Mouse (Mus musculus) hindbrain, embryonic 13.5 days (tissue): ENCODE results near the gene Hist1h4a. TPM values are rescaled to one million over a fixed set of nuclear protein-coding genes. Genes with fewer than 3 reads are reported as not detected.
"Not testable (repeated sequence)": the region's sequence is repeated elsewhere in the genome, so short reads cannot be mapped to it uniquely, and the experiment has no call there.

Source experiments
- ATAC-seq: fragments of 200-750 bp; cut with Nextera tagmentation; 2 replicates; pipeline ENCODE4 v1.8.0; 2017; ENCODE audit warnings: moderate TSS enrichment; ENCODE audit not compliant: low FRiP score
- H3K27ac ChIP-seq: fragments of 300-500 bp; sonication (generic); 2 replicates; pipeline ENCODE4 v1.5.1; 2015; ENCODE audit warnings: inconsistent platforms, mild to moderate bottlenecking, moderate library complexity
- H3K27me3 ChIP-seq: fragments of 300-500 bp; sonication (generic); 2 replicates; pipeline ENCODE4 v1.6.1; 2015; ENCODE audit warnings: mild to moderate bottlenecking, inconsistent platforms
- H3K36me3 ChIP-seq: fragments of 300-500 bp; sonication (generic); 2 replicates; pipeline ENCODE4 v1.6.1; 2015; ENCODE audit warnings: mild to moderate bottlenecking, inconsistent platforms
- H3K4me1 ChIP-seq: fragments of 300-500 bp; sonication (generic); replicated peaks from 2 replicates; pipeline ENCODE4 v1.6.1; 2015; ENCODE audit warnings: inconsistent platforms
- H3K4me2 ChIP-seq: fragments of 300-500 bp; sonication (generic); 2 replicates; pipeline ENCODE4 v1.6.1; 2015; ENCODE audit warnings: inconsistent platforms, mild to moderate bottlenecking, moderate library complexity
- H3K4me3 ChIP-seq: fragments of 300-500 bp; sonication (generic); 2 replicates; pipeline ENCODE4 v1.5.1; 2015; ENCODE audit warnings: mild to moderate bottlenecking, inconsistent platforms
- H3K9ac ChIP-seq: fragments of 300-500 bp; sonication (generic); 2 replicates; pipeline ENCODE4 v1.6.1; 2015; ENCODE audit warnings: mild to moderate bottlenecking, inconsistent platforms
- H3K9me3 ChIP-seq: fragments of 300-500 bp; sonication (generic); 2 replicates; pipeline ENCODE4 v1.6.1; 2016; ENCODE audit warnings: inconsistent platforms
- WGBS: fragments of 180-500 bp; shearing (Covaris S2); methylation state at CpG from one replicate; pipeline ENCODE4 v1.1.7; 2015; 5-methylcytosine and 5-hydroxymethylcytosine counted together
- polyA plus RNA-seq: library from polyadenylated mRNA; unstranded; fragments of >200 nt; fragmentation: Nextera tagmentation; extraction: Ambion mirVana; gene quantifications from 2 replicates; pipeline ENCODE4 v1.2.1, GENCODE M21; 2015

Gene Hist1h4a
- polyA plus RNA-seq, result not detected in 2 replicates

DNA sequence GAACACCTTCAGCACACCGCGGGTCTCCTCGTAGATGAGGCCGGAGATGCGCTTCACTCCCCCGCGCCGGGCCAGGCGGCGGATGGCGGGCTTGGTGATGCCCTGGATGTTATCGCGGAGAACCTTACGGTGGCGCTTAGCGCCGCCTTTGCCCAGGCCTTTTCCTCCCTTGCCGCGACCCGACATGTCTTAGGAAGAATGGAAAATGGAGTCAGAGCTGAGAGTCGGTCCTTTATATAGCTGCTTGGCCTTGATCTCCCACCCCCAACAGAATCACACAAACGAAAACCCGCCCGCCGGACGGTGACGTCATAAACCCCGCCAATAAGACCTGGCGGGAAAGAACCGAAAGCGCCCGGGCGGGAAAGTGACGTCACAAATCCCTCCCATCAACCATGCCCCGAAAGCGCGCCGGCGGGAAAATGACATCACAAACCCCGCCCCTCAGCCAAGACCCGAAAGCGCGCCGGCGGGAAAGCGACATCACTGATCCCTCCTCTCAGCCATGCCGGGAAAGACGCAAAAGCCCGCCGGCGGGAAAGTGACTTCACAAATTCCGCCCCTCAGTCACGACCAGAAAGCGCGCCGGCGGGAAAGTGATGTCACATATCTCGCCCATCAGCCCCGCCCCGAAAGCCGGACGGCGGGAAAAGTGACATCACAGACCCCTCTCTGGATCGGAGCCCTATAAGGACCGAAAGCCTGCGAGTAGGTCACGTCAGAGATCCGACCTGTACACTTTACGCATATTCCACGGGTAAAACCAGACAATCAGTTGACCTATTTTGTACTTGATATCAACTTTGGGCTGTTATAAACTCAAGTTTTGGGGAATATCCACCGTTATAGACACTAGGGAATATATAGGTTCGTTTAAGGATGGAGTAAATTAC, at the start of gene Hist1h4a:
Gene Hist1h4a, minus strand, starts transcription at position 259 of the 893 bp plus-strand sequence.
- H3K36me3 ChIP-seq, result no peaks in the 10 kb centered on the region
- H3K27me3 ChIP-seq, result no peaks in the 10 kb centered on the region
- H3K9me3 ChIP-seq, result no peaks in the 10 kb centered on the region
- H3K9ac ChIP-seq, result peak within 1 kb of the TSS; percentile 71
- H3K4me1 ChIP-seq, result peaks cover 33% of the 10 kb centered on the region
- WGBS, result 0% methylated on average over 69 of the region's 72 CpGs
- ATAC-seq, result peak; percentile 84
- H3K27ac ChIP-seq, result peak within 1 kb of the TSS; percentile 89
- H3K4me3 ChIP-seq, result peak within 1 kb of the TSS; percentile 53
- H3K4me2 ChIP-seq, result peak within 1 kb of the TSS; percentile 94

DNA sequence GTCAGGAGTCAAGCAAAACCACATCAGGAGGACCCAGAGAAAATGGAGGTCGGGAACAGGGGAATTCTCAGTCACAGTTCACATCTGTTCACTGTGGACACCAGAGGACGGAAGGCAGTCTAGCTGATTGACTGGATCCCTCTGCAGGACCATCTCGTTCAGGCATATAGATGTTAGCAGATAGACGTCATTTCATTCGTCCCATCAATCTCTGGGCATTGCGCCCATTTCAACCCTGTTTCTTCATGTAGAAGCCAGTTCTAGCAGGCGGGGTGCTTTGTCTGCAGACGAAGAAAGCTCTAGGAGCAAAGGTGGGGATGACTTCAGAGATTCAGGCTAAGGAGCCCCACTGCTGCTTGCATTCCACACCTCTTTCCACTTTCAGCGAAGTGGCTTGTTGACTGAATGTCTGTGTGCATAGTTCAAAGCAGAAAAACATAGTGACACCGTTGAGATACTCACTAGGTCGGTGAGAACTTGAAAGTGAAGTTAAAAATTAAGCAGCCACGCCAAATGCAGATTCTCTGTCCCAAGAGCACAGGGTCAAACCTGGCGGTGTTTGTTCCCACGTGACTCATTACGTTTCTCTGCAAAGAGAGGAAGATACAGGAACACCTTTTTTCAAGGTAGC, 45.5 kb upstream of the Hist1h4a start, which contains the start of gene Slc17a2:
Gene Slc17a2, plus strand, starts transcription at position 572 of the 631 bp plus-strand sequence.
- no peak for ATAC-seq
- Histone ChIP-seq H3K27me3 (no peaks in the 10 kb centered on the region), H3K27ac (no peak within 1 kb of the TSS), H3K9me3 (no peaks in the 10 kb centered on the region), H3K4me3 (no peak within 1 kb of the TSS), H3K36me3 (no peaks in the 10 kb centered on the region), H3K9ac (no peak within 1 kb of the TSS), H3K4me2 (no peak within 1 kb of the TSS), H3K4me1 (no peaks in the 10 kb centered on the region)
- 92% methylated on average over 15 of the region's 15 CpGs for WGBS

DNA sequence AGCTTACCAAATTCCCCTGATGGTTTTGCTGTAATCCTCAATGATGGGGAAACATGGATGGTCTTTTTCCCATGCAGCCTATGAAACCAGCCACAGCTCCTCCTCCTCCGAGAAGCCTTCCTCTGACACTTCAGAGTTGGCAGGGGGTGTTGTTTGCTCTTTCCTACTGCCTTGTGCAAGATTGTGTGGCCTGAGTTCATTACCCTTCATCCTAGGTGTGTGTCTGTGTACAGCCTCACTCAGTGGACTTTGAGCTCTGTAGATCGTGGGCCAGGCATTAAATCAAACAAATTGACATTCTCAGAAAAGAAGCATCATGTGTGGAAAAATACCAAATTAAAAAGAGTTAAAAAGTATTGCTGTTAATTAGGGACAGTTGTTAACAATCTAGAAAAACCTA, 43.5 kb upstream of the Hist1h4a start:
- Histone ChIP-seq H3K4me2 (no peak overlapping the region), H3K9me3 (no peaks in the 10 kb centered on the region), H3K27me3 (no peaks in the 10 kb centered on the region), H3K36me3 (no peaks in the 10 kb centered on the region), H3K4me3 (no peak overlapping the region), H3K4me1 (no peaks in the 10 kb centered on the region), H3K27ac (no peak overlapping the region), H3K9ac (no peak overlapping the region)
- 89% methylated on average over 2 of the region's 2 CpGs for WGBS
- no peak for ATAC-seq

DNA sequence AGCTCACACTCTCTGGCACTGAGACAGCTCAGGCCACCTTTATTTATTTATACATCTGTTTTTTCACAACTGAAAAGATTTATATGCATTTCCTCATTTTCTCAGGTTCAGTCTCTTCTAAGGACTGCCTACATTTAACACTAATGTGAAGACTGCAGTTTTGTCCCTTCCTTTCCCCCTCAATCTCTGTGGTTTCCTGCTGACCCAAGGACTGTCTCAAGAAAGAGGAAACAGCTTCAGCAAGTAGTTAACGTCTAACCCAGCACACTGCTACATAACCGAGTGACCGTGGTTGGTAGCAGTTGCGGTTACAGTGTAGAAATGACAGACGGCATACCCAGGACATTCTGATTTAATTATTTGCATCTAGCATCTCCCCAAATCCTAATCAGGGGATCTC, 38.4 kb upstream of the Hist1h4a start:
- H3K4me2 ChIP-seq, result no peak overlapping the region
- ATAC-seq, result no peak
- no peak overlapping the region for H3K9ac ChIP-seq

DNA sequence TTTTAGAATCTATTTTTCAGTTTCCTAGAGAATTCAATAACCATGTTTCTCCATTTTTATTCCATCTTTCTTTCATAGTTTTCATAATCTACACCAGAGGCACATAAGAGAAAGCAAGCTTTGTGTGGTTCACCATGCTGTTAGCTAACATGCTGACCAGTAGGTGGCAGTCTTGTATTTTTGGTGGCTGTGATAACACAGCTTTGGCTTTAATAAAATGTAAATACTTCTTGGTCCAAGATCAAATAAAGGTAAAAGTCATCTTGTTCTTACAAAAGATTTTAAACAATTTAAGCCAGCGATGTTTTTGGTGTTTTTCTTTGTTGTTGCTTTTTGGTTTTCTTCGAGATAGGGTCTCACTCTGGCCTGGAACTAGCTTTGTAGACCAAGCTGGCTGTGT, 31.5 kb upstream of the Hist1h4a start:
- H3K4me1 ChIP-seq, result no peaks in the 10 kb centered on the region
- no peak overlapping the region for H3K27ac ChIP-seq
- no peaks in the 10 kb centered on the region for H3K9me3 ChIP-seq
- no peak for ATAC-seq
- no peak overlapping the region for H3K9ac ChIP-seq
- WGBS, result 54% methylated on average over 2 of the region's 2 CpGs
- no peak overlapping the region for H3K4me3 ChIP-seq
- H3K4me2 ChIP-seq, result no peak overlapping the region
- H3K36me3 ChIP-seq, result no peaks in the 10 kb centered on the region
- no peaks in the 10 kb centered on the region for H3K27me3 ChIP-seq

More for the DNA sequence above, 38.4 kb upstream of the Hist1h4a start:
- H3K4me3 ChIP-seq, result no peak overlapping the region
- H3K27me3 ChIP-seq, result no peaks in the 10 kb centered on the region
- H3K36me3 ChIP-seq, result no peaks in the 10 kb centered on the region
- H3K4me1 ChIP-seq, result no peaks in the 10 kb centered on the region
- no peak overlapping the region for H3K27ac ChIP-seq
- no peaks in the 10 kb centered on the region for H3K9me3 ChIP-seq
- 88% methylated on average over 5 of the region's 5 CpGs for WGBS

DNA sequence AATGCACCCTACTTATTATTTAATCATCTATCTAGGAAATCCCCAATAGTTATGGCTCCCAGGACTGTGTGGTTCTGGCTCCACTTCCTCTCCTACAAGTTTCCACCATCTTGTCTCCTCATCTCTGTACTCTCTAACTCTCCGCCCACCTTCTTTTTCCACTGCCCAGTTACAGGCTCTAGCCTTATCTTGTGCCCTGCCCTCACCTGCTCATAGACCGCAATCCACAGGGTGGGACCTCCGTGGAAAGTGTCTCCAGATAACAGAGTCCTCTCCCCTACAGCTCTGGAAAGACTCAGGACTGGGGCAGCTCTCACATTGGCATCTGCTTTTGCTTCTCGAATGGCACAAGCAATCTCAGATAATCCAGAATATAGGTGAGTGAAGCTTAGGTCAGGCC, 18.0 kb upstream of the Hist1h4a start:
- H3K36me3 ChIP-seq, result no peaks in the 10 kb centered on the region
- no peak overlapping the region for H3K9ac ChIP-seq
- WGBS, result 90% methylated on average over 4 of the region's 4 CpGs
- H3K4me1 ChIP-seq, result no peaks in the 10 kb centered on the region
- no peak for ATAC-seq
- no peak overlapping the region for H3K27ac ChIP-seq
- H3K9me3 ChIP-seq, result no peaks in the 10 kb centered on the region
- no peaks in the 10 kb centered on the region for H3K27me3 ChIP-seq
- no peak overlapping the region for H3K4me2 ChIP-seq
- no peak overlapping the region for H3K4me3 ChIP-seq

DNA sequence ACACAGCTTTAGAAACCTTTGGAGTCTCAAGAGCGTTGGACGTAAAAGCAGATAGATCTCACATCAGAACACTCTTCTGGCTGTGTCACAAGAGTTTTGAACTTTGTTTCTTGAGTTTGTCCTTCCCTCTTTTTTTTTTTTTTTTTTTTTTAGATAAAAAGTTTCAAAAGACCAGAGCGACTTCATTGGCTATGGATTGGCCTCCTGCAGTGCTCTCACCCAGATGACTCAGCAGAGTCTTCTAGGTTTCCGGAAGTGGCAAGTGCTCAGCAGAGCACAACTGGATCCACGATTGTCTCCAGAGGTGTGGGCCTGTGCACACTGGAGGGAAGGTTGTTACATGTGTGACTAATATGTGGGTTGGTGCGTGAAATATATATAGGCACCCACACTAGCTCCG, 17.3 kb upstream of the Hist1h4a start:
- Histone ChIP-seq H3K36me3 (no peaks in the 10 kb centered on the region), H3K4me1 (no peaks in the 10 kb centered on the region), H3K27me3 (no peaks in the 10 kb centered on the region), H3K27ac (no peak overlapping the region), H3K4me2 (no peak overlapping the region), H3K9me3 (no peaks in the 10 kb centered on the region), H3K9ac (no peak overlapping the region), H3K4me3 (no peak overlapping the region)
- ATAC-seq, result no peak
- WGBS, result 98% methylated on average over 7 of the region's 7 CpGs

- 26% methylated on average over 21 of the region's 21 CpGs for WGBS
- H3K9me3 ChIP-seq, result no peaks in the 10 kb centered on the region
- no peaks in the 10 kb centered on the region for H3K36me3 ChIP-seq
- peak; percentile 87; the same call in 1 of the 2 replicates for ATAC-seq
- no peak overlapping the region for H3K27ac ChIP-seq
- peak overlapping the region; percentile 8; the same call in 1 of the 2 replicates for H3K4me3 ChIP-seq
- H3K27me3 ChIP-seq, result no peaks in the 10 kb centered on the region
- H3K4me2 ChIP-seq, result peak overlapping the region; percentile 43
- no peak overlapping the region for H3K9ac ChIP-seq
- peaks cover 3% of the 10 kb centered on the region; the same call in 1 of the 2 replicates for H3K4me1 ChIP-seq
These were observed 11.7 kb upstream of the Hist1h4a start for GRCm38 (mm10) chr13:23772561-23773313.

DNA sequence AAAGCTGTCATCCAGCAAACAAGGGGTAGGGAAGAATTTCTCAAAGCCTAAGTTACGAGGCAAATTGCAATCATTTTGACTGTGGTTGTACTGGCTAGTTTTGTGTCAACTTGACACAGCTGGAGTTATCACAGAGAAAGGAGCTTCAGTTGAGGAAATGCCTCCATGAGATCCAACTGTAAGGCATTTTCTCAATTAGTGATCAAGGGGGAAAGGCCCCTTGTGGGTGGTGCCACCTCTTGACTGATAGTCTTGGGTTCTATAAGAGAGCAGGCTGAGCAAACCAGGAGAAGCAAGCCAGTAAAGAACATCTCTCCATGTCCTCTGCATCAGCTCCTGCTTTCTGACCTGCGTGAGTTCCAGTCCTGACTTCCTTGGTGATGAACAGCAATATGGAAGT, 8.6 kb upstream of the Hist1h4a start, which contains the start of gene Trim38:
Gene Trim38, plus strand, starts transcription at position 301 of the 400 bp plus-strand sequence.
- not testable (repeated sequence) for H3K4me2 ChIP-seq, ATAC-seq, H3K27me3 ChIP-seq, H3K36me3 ChIP-seq, H3K27ac ChIP-seq, H3K9ac ChIP-seq, H3K4me3 ChIP-seq, H3K9me3 ChIP-seq, H3K4me1 ChIP-seq
- 93% methylated on average over 2 of the region's 2 CpGs for WGBS

DNA sequence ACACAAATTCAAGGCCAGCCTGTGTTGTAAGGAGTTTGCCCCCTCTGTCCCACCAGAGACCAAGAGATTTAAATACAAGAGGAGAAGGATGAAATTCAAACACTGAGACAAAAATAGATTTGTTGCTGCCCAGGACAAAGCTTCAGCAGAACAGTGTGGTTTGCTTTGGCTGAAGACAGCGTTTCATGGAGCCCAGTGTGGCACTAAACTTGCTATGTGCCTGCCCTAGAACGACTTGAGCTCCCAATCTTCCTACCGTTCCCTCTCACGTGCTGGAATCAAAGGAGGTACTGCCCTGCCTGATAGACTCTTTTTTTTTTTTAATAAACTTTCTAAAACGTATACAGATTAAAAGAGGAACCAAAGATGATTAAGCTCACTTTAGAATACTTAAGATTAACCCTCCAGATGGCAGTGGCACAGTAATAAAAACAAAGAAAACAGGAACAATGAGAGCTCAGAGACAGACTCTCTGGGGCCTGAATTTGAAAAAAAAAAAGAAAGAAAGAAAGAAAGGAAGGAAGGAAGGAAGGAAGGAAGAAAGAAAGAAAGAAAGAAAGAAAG, 7.9 kb upstream of the Hist1h4a start:
- no peak overlapping the region for H3K4me2 ChIP-seq

GRCm38 (mm10) chr13:23766772-23767171, 5.7 kb upstream of the Hist1h4a start:
- H3K4me1 ChIP-seq, result peaks cover 15% of the 10 kb centered on the region

More for the DNA sequence above, 7.9 kb upstream of the Hist1h4a start:
- Histone ChIP-seq H3K4me3 (no peak overlapping the region), H3K9me3 (no peaks in the 10 kb centered on the region), H3K27me3 (no peaks in the 10 kb centered on the region), H3K9ac (no peak overlapping the region), H3K4me1 (peaks cover 10% of the 10 kb centered on the region), H3K27ac (no peak overlapping the region), H3K36me3 (no peaks in the 10 kb centered on the region)
- WGBS, result 57% methylated on average over 5 of the region's 5 CpGs
- ATAC-seq, result no peak

DNA sequence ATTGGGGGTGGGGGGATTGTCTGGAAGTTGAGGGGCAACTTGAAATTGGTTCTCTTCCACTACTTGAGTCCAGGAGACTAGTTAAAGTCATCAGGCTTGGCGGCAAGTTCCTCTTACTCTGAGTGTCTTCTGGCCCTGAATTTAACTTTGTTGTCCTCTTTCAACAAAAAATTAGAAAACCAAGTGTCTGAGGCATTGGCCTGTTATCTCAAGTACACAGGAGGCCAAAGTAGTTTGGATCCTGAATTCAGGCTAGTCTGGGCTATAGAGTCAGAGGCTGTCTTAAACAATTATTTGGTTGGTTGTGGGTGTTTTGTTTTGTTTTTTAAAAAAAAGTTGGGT, 4.1 kb upstream of the Hist1h4a start:
- 65% methylated on average over 1 of the region's 1 CpGs for WGBS
- H3K36me3 ChIP-seq, result no peaks in the 10 kb centered on the region
- ATAC-seq, result no peak
- no peaks in the 10 kb centered on the region for H3K27me3 ChIP-seq
- H3K4me2 ChIP-seq, result no peak overlapping the region
- no peak overlapping the region for H3K4me3 ChIP-seq
- H3K4me1 ChIP-seq, result peaks cover 25% of the 10 kb centered on the region
- no peak overlapping the region for H3K9ac ChIP-seq
- H3K27ac ChIP-seq, result no peak overlapping the region
- H3K9me3 ChIP-seq, result no peaks in the 10 kb centered on the region

More at GRCm38 (mm10) chr13:23766772-23767171, 5.7 kb upstream of the Hist1h4a start:
- no peak for ATAC-seq
- no peak overlapping the region for H3K9ac ChIP-seq
- no peaks in the 10 kb centered on the region for H3K36me3 ChIP-seq
- no peak overlapping the region for H3K4me3 ChIP-seq
- no peak overlapping the region for H3K4me2 ChIP-seq
- H3K9me3 ChIP-seq, result no peaks in the 10 kb centered on the region
- H3K27me3 ChIP-seq, result no peaks in the 10 kb centered on the region
- no peak overlapping the region for H3K27ac ChIP-seq
